ENCODE assay signal across 24 mouse cellular contexts in the genomic region with DNA sequence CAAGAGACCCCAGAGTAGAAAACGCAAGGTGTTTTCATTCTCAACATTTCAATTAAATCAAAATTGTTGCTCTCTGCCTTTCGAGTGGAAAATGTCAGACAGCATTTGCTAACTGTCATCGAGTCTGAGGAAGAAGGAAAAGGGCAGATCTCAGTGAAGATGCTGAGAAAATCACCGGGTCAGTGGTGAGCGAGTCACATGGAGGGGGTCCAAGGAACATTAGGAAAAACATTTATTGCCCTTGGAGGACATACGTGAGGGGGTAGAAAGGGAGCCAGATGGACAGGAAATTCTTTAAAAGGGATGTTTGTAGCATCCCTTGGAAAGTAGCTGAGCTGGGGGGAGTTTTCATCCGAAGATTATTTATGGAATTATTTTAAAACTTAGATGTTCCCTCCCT.
A peak's percentile ranks its signal among the peaks of the same experiment; 100 is the strongest.
DNase-seq lines count a peak whose midpoint lies in the region; ATAC-seq and TF ChIP-seq lines count a peak whose summit lies in the region.
"Had no signal": no experiment of that assay in that cellular context is flagged by ENCODE, and none has a peak within 500 bp of the region (broad histone marks: within the 10 kb centered on the region; RNA-seq: fewer than 3 reads in every experiment).

No protein-coding gene starts in this region.

- no peaks in the 10 kb centered on the region for H3K27me3 ChIP-seq in kidney, postnatal 0 days (ENCODE audit: insufficient read depth, low read length)
- H3K27me3 ChIP-seq in kidney, embryonic 15.5 days, result no peaks in the 10 kb centered on the region
- H3K27me3 ChIP-seq: embryonic facial prominence, embryonic 13.5 days; embryonic facial prominence, embryonic 15.5 days; Patski had no signal

- DNase-seq in kidney, postnatal 0 days (ENCODE audit: low spot score), result peak; percentile 15
- DNase-seq in urinary bladder, postnatal 14 days (ENCODE audit: low spot score), result peak; percentile 7
- DNase-seq in urinary bladder, postnatal 36 days (ENCODE audit: low spot score in 2 of 2), result no peak
- DNase-seq: adrenal gland, adult 8-10 months; adrenal gland, postnatal 14 days; adrenal gland, postnatal 36 days; cerebellum, adult 11 months; cerebellum, adult 18-20 months; cerebellum, adult 8-10 months; cerebellum, adult 9-11 months; cerebellum, postnatal 14 days; cerebellum, postnatal 36 days; embryo, embryonic 11 days had no signal

- no peaks in the 10 kb centered on the region for H3K9me3 ChIP-seq in kidney, postnatal 0 days (replicated peaks; ENCODE audit: low read length)
- no peaks in the 10 kb centered on the region for H3K9me3 ChIP-seq in kidney, embryonic 15.5 days (replicated peaks)
- H3K9me3 ChIP-seq: embryonic facial prominence, embryonic 13.5 days; embryonic facial prominence, embryonic 15.5 days; forebrain, embryonic 10.5 days; forebrain, embryonic 12.5 days had no signal

- no peaks in the 10 kb centered on the region for H3K4me1 ChIP-seq in kidney, postnatal 0 days (replicated peaks; ENCODE audit: insufficient read depth, low read length)
- H3K4me1 ChIP-seq in kidney, embryonic 15.5 days, result no peaks in the 10 kb centered on the region

- H3K4me2 ChIP-seq in kidney, postnatal 0 days (ENCODE audit: low read length), result no peak overlapping the region
- no peak overlapping the region for H3K4me2 ChIP-seq in kidney, embryonic 15.5 days
- H3K4me2 ChIP-seq: embryonic facial prominence, embryonic 13.5 days; embryonic facial prominence, embryonic 15.5 days; forebrain, embryonic 12.5 days had no signal

- WGBS in kidney, postnatal 0 days, result 41% methylated on average over 7 of the region's 7 CpGs
- WGBS in kidney, embryonic 15.5 days, result 39% methylated on average over 7 of the region's 7 CpGs

- no peak overlapping the region for H3K4me3 ChIP-seq in kidney, postnatal 0 days (replicated peaks; ENCODE audit: low read depth, low read length)
- H3K4me3 ChIP-seq in kidney, embryonic 15.5 days (replicated peaks), result no peak overlapping the region
- H3K4me3 ChIP-seq: embryonic facial prominence, embryonic 13.5 days; embryonic facial prominence, embryonic 15.5 days; erythroblast, embryonic 14.5 days; forebrain, embryonic 10.5 days; forebrain, embryonic 12.5 days had no signal

- no peak for ATAC-seq in kidney, postnatal 0 days (replicated peaks; ENCODE audit: low FRiP score, low read depth)
- no peak for ATAC-seq in kidney, embryonic 15.5 days (replicated peaks; ENCODE audit: low FRiP score)
- ATAC-seq in cerebellum, adult (ENCODE audit: insufficient number of reproducible peaks, low FRiP score, low TSS enrichment), result no peak
- ATAC-seq: activated CD4-positive, CD25-positive, alpha-beta regulatory T cell, adult 4 months; forebrain, embryonic 14.5 days; forebrain, embryonic 16.5 days; Patski had no signal

- TF ChIP-seq CTCF in kidney, postnatal 0 days (IDR thresholded peaks at IDR 0.05; ENCODE audit: low read depth), result no peak

- no peak overlapping the region for H3K9ac ChIP-seq in kidney, postnatal 0 days (ENCODE audit: low read depth, low read length)
- H3K9ac ChIP-seq in kidney, embryonic 15.5 days, result no peak overlapping the region
- H3K9ac ChIP-seq: embryonic facial prominence, embryonic 13.5 days; embryonic facial prominence, embryonic 15.5 days; forebrain, embryonic 12.5 days had no signal

- no peaks in the 10 kb centered on the region for H3K36me3 ChIP-seq in kidney, postnatal 0 days (ENCODE audit: insufficient read depth, low read length)
- H3K36me3 ChIP-seq in kidney, embryonic 15.5 days, result no peaks in the 10 kb centered on the region
- H3K36me3 ChIP-seq: embryonic facial prominence, embryonic 13.5 days; embryonic facial prominence, embryonic 15.5 days; forebrain, embryonic 10.5 days; forebrain, embryonic 12.5 days had no signal

- H3K27ac ChIP-seq in kidney, postnatal 0 days, result no peak overlapping the region
- no peak overlapping the region for H3K27ac ChIP-seq in kidney, embryonic 15.5 days
- H3K27ac ChIP-seq: embryonic facial prominence, embryonic 13.5 days; embryonic facial prominence, embryonic 15.5 days; forebrain, embryonic 10.5 days; forebrain, embryonic 12.5 days had no signal

Comparison
In these comparisons a context has a peak if more than half of its experiments do, and no peak if none do; other contexts are left out.
1. DNase-seq: peak in kidney, postnatal 0 days (single experiment) and urinary bladder, postnatal 14 days (single experiment); none in urinary bladder, postnatal 36 days (0 of 2).